Mouse (Mus musculus) midbrain, postnatal 0 days (tissue): ENCODE results near the gene Gm5431. TPM values are rescaled to one million over a fixed set of nuclear protein-coding genes. Genes with fewer than 3 reads are reported as not detected.

Source experiments
- ATAC-seq: fragments of 200-750 bp; cut with Nextera tagmentation; 2 replicates; pipeline ENCODE4 v1.8.0; 2017; ENCODE audit warnings: moderate number of reproducible peaks, mild to moderate bottlenecking, moderate TSS enrichment, moderate library complexity; ENCODE audit not compliant: low FRiP score
- DNase-seq: peaks from one replicate; pipeline ENCODE4 v3.0.0-alpha.2; 2015; ENCODE audit warnings: low spot score
- H3K27ac ChIP-seq: fragments of 300-500 bp; sonication (generic); 2 replicates; pipeline ENCODE4 v1.5.1; 2014; ENCODE audit warnings: low read depth, mild to moderate bottlenecking, low read length, mixed read lengths
- H3K27me3 ChIP-seq: fragments of 300-500 bp; sonication (generic); 2 replicates; pipeline ENCODE4 v1.6.1; 2014; ENCODE audit warnings: low read length, control low read depth, mixed read lengths; ENCODE audit not compliant: insufficient read depth
- H3K36me3 ChIP-seq: fragments of 300-500 bp; sonication (generic); 2 replicates; pipeline ENCODE4 v1.6.1; 2014; ENCODE audit warnings: low read length, control low read depth, mixed read lengths; ENCODE audit not compliant: insufficient read depth
- H3K4me1 ChIP-seq: fragments of 300-500 bp; sonication (generic); 2 replicates; pipeline ENCODE4 v1.6.1; 2014; ENCODE audit warnings: mild to moderate bottlenecking, control low read depth, antibody characterized with exemption, low read length, mixed read lengths; ENCODE audit not compliant: insufficient read depth
- H3K4me2 ChIP-seq: fragments of 300-500 bp; sonication (generic); 2 replicates; pipeline ENCODE4 v1.6.1; 2014; ENCODE audit warnings: low read depth, mild to moderate bottlenecking, low read length, mixed read lengths; ENCODE audit not compliant: poor library complexity, severe bottlenecking
- H3K4me3 ChIP-seq: fragments of 300-500 bp; sonication (generic); 2 replicates; pipeline ENCODE4 v1.5.1; 2014; ENCODE audit warnings: low read depth, mild to moderate bottlenecking, low read length, moderate library complexity
- H3K9ac ChIP-seq: fragments of 300-500 bp; sonication (generic); replicated peaks from 2 replicates; pipeline ENCODE4 v1.6.1; 2014; ENCODE audit warnings: mild to moderate bottlenecking, low read length, moderate library complexity, mixed read lengths; ENCODE audit not compliant: poor library complexity, severe bottlenecking
- H3K9me3 ChIP-seq: fragments of 300-500 bp; sonication (generic); 2 replicates; pipeline ENCODE4 v1.6.1; 2016; ENCODE audit warnings: low read length, control low read depth
- CTCF ChIP-seq: IDR thresholded peaks from 2 replicates; pipeline ENCODE4 v1.5.1; 2016; ENCODE audit warnings: antibody characterized with exemption, mild to moderate bottlenecking
- WGBS: fragments of 180-500 bp; shearing (Covaris S2); extraction: QIAGEN DNeasy Blood & Tissue Kit; methylation state at CpG from one replicate; pipeline ENCODE4 v1.1.7; 2014; 5-methylcytosine and 5-hydroxymethylcytosine counted together
- polyA plus RNA-seq: library from polyadenylated mRNA; unstranded; fragments of >200 nt; fragmentation: Nextera tagmentation; extraction: Ambion mirVana; gene quantifications from 2 replicates; pipeline ENCODE4 v1.2.1, GENCODE M21; 2015
- total RNA-seq: library from RNA; depleted of rRNA; stranded (reverse); fragments of >200 nt; gene quantifications from 2 replicates; pipeline ENCODE4 v1.2.3, GENCODE M21; 2014

Gene Gm5431
- total and polyA plus RNA-seq, 2 experiments from 2014 or later: 0.12 to 0.60 TPM

DNA sequence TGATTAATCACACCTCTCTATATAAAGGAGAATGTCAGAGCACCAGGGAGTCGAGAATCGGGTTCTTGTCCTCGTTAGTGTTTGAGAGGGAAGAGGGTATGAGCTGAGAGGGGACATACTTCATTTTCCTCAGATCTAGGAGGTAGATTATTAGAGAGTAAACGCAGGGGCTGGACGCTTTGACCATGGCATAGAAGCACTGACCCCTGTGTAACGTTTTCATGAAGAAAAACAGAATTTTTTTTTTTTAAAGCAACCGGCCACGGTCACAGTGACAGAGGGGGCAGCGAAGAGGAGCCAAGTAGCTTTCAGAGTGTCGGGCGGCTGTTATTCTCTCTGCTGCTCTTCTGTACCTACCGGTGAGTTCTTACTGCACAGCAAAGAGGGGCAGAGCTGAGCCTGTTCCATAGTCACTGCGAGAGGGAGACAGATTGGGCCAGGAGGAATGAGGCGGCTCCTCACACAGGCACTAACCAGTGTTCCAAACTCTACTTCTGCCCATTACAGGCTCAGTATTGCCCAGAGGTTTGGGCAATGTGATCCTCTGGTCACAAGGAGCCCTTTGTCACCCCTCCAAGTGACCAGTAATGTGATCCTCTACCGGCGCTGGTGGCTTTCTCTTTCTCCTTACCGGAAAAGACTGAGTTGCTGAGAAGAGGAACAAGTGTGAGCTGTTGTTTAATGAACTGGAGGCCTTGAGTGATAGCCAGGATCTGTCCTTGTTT, 30.0 kb downstream of the Gm5431 start:
- no peaks in the 10 kb centered on the region for H3K9me3 ChIP-seq
- no peak; the same call in 1 of the 2 replicates for TF ChIP-seq CTCF
- peak overlapping the region; percentile 71 for H3K4me2 ChIP-seq
- no peaks in the 10 kb centered on the region for H3K36me3 ChIP-seq
- H3K9ac ChIP-seq: peak overlapping the region; percentile 39; the same call in 1 of the 2 replicates
- DNase-seq: peak; percentile 37
- peaks cover 6% of the 10 kb centered on the region; the same call in 1 of the 2 replicates for H3K27me3 ChIP-seq
- peak; percentile 49; the same call in 1 of the 2 replicates for ATAC-seq
- H3K4me1 ChIP-seq: no peaks in the 10 kb centered on the region
- H3K27ac ChIP-seq: no peak overlapping the region; the same call in 1 of the 2 replicates
- H3K4me3 ChIP-seq: peak overlapping the region; percentile 42
- WGBS: 12% methylated on average over 17 of the region's 17 CpGs

DNA sequence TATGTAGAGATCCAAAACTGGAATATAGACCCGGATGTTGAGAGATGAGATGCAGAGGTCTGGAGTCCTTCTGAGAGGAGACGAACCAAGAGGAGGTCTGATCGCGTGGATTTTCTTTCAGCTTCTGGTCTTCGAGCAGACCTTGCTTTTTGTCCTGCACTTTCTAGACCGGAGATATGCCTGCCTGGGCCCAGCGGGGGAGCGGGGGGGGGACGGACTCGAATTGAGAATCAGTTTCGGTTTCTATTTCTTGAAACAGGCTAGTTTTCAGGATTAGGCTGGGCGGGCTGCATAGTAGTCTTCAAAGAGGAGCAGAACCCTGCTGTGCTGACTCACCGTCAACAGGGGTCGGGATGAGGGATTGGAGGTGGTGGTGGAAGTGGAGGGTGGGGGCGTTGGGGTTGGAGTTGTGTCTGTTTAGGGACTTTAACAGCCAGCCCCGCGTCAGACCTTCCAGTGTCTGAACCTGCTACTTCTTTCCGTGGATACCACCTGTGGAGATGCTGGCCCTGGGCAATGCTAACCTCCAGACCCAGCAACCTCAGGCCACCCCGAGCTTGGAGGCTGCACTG, 30.7 kb downstream of the Gm5431 start, which contains the start of gene Irgm1:
Gene Irgm1 (minus strand): TSS at position 483 of the 572 bp plus-strand sequence.
- H3K4me1 ChIP-seq: no peaks in the 10 kb centered on the region
- H3K27me3 ChIP-seq: peaks cover 6% of the 10 kb centered on the region; the same call in 1 of the 2 replicates
- TF ChIP-seq CTCF: peak; percentile 35
- peak within 1 kb of the TSS; percentile 71 for H3K4me2 ChIP-seq
- 2% methylated on average over 19 of the region's 19 CpGs for WGBS
- no peaks in the 10 kb centered on the region for H3K9me3 ChIP-seq
- peak within 1 kb of the TSS; percentile 42 for H3K4me3 ChIP-seq
- peak; percentile 51 for DNase-seq
- peak; percentile 54 for ATAC-seq
- no peaks in the 10 kb centered on the region for H3K36me3 ChIP-seq
- peak within 1 kb of the TSS; percentile 39 for H3K9ac ChIP-seq
- H3K27ac ChIP-seq: no peak within 1 kb of the TSS; the same call in 1 of the 2 replicates

GRCm38 (mm10) chr11:48870781-48871180, 31.2 kb downstream of the Gm5431 start:
- ATAC-seq (no peak), DNase-seq (no peak)
- Histone ChIP-seq H3K4me2 (peak overlapping the region; percentile 71), H3K9me3 (no peaks in the 10 kb centered on the region), H3K27me3 (peaks cover 6% of the 10 kb centered on the region; the same call in 1 of the 2 replicates), H3K4me3 (peak overlapping the region; percentile 42), H3K36me3 (no peaks in the 10 kb centered on the region), H3K9ac (peak overlapping the region; percentile 39), H3K4me1 (no peaks in the 10 kb centered on the region), H3K27ac (no peak overlapping the region)
- no peak for TF ChIP-seq CTCF
- 35% methylated on average over 7 of the region's 7 CpGs for WGBS

DNA sequence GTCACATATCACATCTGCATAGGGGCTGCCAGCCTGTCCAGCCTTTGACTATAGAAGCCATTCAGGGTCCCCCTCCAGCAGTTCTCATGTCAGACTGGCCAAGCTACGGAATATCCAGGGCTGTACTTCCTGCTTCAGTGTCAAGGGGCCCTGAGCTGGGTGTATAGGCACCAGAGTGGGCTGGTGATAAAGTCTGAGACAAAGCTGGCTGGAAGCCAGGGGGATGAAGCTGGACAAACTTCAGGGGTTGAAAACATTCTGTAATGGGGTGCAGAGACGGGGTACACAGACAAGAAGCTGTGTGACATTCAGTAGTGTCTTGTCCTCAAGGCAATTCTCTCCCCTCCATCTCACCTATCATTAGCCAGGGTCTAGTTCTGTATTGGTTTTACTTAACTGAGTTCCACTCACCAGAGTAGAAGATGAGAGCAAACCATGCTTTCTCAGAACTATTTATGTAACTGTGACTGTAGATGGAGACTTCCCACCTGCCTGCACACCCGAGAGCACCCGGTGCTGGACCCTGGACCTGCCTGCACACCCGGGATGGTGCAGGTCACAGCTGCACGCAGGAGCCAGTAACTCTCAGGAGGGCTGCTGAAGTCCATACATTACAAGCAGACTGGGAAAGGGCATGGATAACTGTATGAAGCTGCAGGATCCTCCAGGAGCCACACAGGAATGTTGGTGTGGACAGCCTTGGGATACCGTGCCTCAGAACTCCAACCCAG, 32.5 kb downstream of the Gm5431 start:
- no peak for TF ChIP-seq CTCF
- H3K4me3 ChIP-seq: 0 out of 2 replicates have a peak overlapping the region, but pooled peaks have one; percentile 5
- no peaks in the 10 kb centered on the region for H3K4me1 ChIP-seq
- no peaks in the 10 kb centered on the region for H3K36me3 ChIP-seq
- no peaks in the 10 kb centered on the region for H3K9me3 ChIP-seq
- ATAC-seq (no peak), DNase-seq (no peak)
- H3K27me3 ChIP-seq: peaks cover 6% of the 10 kb centered on the region; the same call in 1 of the 2 replicates
- H3K9ac ChIP-seq: no peak overlapping the region
- WGBS: 83% methylated on average over 7 of the region's 7 CpGs
- H3K27ac ChIP-seq: no peak overlapping the region
- H3K4me2 ChIP-seq: peak overlapping the region; percentile 71

DNA sequence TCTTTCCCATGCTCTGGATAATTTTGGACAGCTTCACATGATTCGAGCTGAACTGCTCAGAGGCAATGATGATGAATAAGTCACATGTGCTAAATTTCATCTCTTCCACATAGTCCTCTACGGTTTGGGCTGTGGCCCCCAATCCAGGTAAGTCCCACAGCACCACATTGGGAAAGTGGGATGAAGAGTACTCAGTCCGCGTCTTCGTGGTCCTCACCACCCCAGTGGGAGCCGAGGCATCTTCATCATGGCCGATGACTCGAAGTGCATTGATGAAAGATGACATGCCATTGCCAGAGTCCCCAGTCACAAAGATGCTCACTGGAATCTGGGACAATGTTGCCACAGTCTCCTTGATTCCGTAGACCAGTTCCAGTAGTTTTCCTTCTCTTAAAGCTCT, 35.5 kb downstream of the Gm5431 start:
- H3K4me3 ChIP-seq: no peak overlapping the region
- DNase-seq: no peak
- no peaks in the 10 kb centered on the region for H3K4me1 ChIP-seq
- H3K9ac ChIP-seq: no peak overlapping the region
- H3K27ac ChIP-seq: no peak overlapping the region
- H3K27me3 ChIP-seq: no peaks in the 10 kb centered on the region
- no peak for ATAC-seq
- H3K4me2 ChIP-seq: no peak overlapping the region
- TF ChIP-seq CTCF: no peak
- WGBS: 94% methylated on average over 9 of the region's 9 CpGs
- H3K9me3 ChIP-seq: no peaks in the 10 kb centered on the region
- no peaks in the 10 kb centered on the region for H3K36me3 ChIP-seq
